Mouse (Mus musculus): ENCODE measurements around the gene Amot. TPM values are rescaled to one million over a fixed set of nuclear protein-coding genes. Genes with fewer than 3 reads are reported as not detected.
A peak's percentile ranks its signal among the peaks of the same experiment; 100 is the strongest.

Amot gene
- 7.6 and 11.0 TPM in 2 replicates for polyA plus RNA-seq (2012; rRNA removed)

- 22% methylated on average over 34 of the region's 34 CpGs for WGBS
- no peaks in the 10 kb centered on the region; the same call in 1 of the 2 replicates for H3K4me1 ChIP-seq (ENCODE audit: control insufficient read depth, insufficient read depth, low read length)
- DNase-seq, result peak; percentile 81
- H3K4me3 ChIP-seq (replicated peaks; ENCODE audit: extremely low read depth, low read depth, low read length), result peak within 1 kb of the TSS; percentile 98
- no peak for TF ChIP-seq CTCF (IDR thresholded peaks at IDR 0.05; ENCODE audit: insufficient read depth, low read length)
- peak; percentile 47; the same call in 1 of the 2 replicates for TF ChIP-seq POLR2A (IDR thresholded peaks at IDR 0.05; ENCODE audit: borderline replicate concordance, extremely low read depth, low read depth, low read length)
These were observed at the start of gene Amot for GRCm38 (mm10) chrX:145504717-145505415. Gene Amot (minus strand): TSS chrX:145505181.

- TF ChIP-seq CTCF (IDR thresholded peaks at IDR 0.05; ENCODE audit: insufficient read depth, low read length), result no peak
- no peak for TF ChIP-seq POLR2A (IDR thresholded peaks at IDR 0.05; ENCODE audit: borderline replicate concordance, extremely low read depth, low read depth, low read length)
- no peak overlapping the region for H3K4me3 ChIP-seq (replicated peaks; ENCODE audit: extremely low read depth, low read depth, low read length)
- H3K4me1 ChIP-seq (ENCODE audit: control insufficient read depth, insufficient read depth, low read length), result no peaks in the 10 kb centered on the region
- WGBS, result 66% methylated on average over 3 of the region's 3 CpGs
- DNase-seq, result no peak
These were observed 40.1 kb upstream of the Amot start for GRCm38 (mm10) chrX:145545060-145545459.

GRCm38 (mm10) chrX:145543602-145544490, 38.9 kb upstream of the Amot start:
- no peak for DNase-seq
- Histone ChIP-seq H3K4me1 (ENCODE audit: control insufficient read depth, insufficient read depth, low read length) (no peaks in the 10 kb centered on the region), H3K4me3 (replicated peaks; ENCODE audit: extremely low read depth, low read depth, low read length) (no peak overlapping the region)
- TF ChIP-seq CTCF (IDR thresholded peaks at IDR 0.05; ENCODE audit: insufficient read depth, low read length) (no peak), POLR2A (IDR thresholded peaks at IDR 0.05; ENCODE audit: borderline replicate concordance, extremely low read depth, low read depth, low read length) (no peak)
- WGBS, result 64% methylated on average over 4 of the region's 4 CpGs

- no peak for DNase-seq
- WGBS, result 57% methylated on average over 1 of the region's 1 CpGs
- no peak for TF ChIP-seq CTCF (IDR thresholded peaks at IDR 0.05; ENCODE audit: insufficient read depth, low read length)
- no peak for TF ChIP-seq POLR2A (IDR thresholded peaks at IDR 0.05; ENCODE audit: borderline replicate concordance, extremely low read depth, low read depth, low read length)
- Histone ChIP-seq H3K4me1 (ENCODE audit: control insufficient read depth, insufficient read depth, low read length) (no peaks in the 10 kb centered on the region), H3K4me3 (replicated peaks; ENCODE audit: extremely low read depth, low read depth, low read length) (no peak overlapping the region)
These were observed 36.1 kb upstream of the Amot start for GRCm38 (mm10) chrX:145541050-145541449.

GRCm38 (mm10) chrX:145540321-145540720, 35.3 kb upstream of the Amot start:
- DNase-seq, result no peak
- 84% methylated on average over 1 of the region's 1 CpGs for WGBS
- Histone ChIP-seq H3K4me1 (ENCODE audit: control insufficient read depth, insufficient read depth, low read length) (no peaks in the 10 kb centered on the region), H3K4me3 (replicated peaks; ENCODE audit: extremely low read depth, low read depth, low read length) (no peak overlapping the region)
- TF ChIP-seq CTCF (IDR thresholded peaks at IDR 0.05; ENCODE audit: insufficient read depth, low read length) (no peak), POLR2A (IDR thresholded peaks at IDR 0.05; ENCODE audit: borderline replicate concordance, extremely low read depth, low read depth, low read length) (no peak)

GRCm38 (mm10) chrX:145529602-145530001, 24.6 kb upstream of the Amot start:
- Histone ChIP-seq H3K4me3 (replicated peaks; ENCODE audit: extremely low read depth, low read depth, low read length) (no peak overlapping the region), H3K4me1 (ENCODE audit: control insufficient read depth, insufficient read depth, low read length) (no peaks in the 10 kb centered on the region)
- TF ChIP-seq POLR2A (IDR thresholded peaks at IDR 0.05; ENCODE audit: borderline replicate concordance, extremely low read depth, low read depth, low read length), result no peak
- no peak for TF ChIP-seq CTCF (IDR thresholded peaks at IDR 0.05; ENCODE audit: insufficient read depth, low read length)
- no peak for DNase-seq
- 39% methylated on average over 1 of the region's 1 CpGs for WGBS

- TF ChIP-seq CTCF (IDR thresholded peaks at IDR 0.05; ENCODE audit: insufficient read depth, low read length), result no peak
- no peak for TF ChIP-seq POLR2A (IDR thresholded peaks at IDR 0.05; ENCODE audit: borderline replicate concordance, extremely low read depth, low read depth, low read length)
- WGBS, result 61% methylated on average over 10 of the region's 10 CpGs
- Histone ChIP-seq H3K4me3 (replicated peaks; ENCODE audit: extremely low read depth, low read depth, low read length) (no peak overlapping the region), H3K4me1 (ENCODE audit: control insufficient read depth, insufficient read depth, low read length) (no peaks in the 10 kb centered on the region)
- DNase-seq, result no peak
These were observed 11.5 kb upstream of the Amot start for GRCm38 (mm10) chrX:145516322-145517066.

- TF ChIP-seq POLR2A (IDR thresholded peaks at IDR 0.05; ENCODE audit: borderline replicate concordance, extremely low read depth, low read depth, low read length) (no peak), CTCF (IDR thresholded peaks at IDR 0.05; ENCODE audit: insufficient read depth, low read length) (no peak)
- DNase-seq, result no peak
- 64% methylated on average over 9 of the region's 9 CpGs for WGBS
- H3K4me1 ChIP-seq (ENCODE audit: control insufficient read depth, insufficient read depth, low read length), result no peaks in the 10 kb centered on the region
- no peak overlapping the region for H3K4me3 ChIP-seq (replicated peaks; ENCODE audit: extremely low read depth, low read depth, low read length)
These were observed 10.6 kb upstream of the Amot start for GRCm38 (mm10) chrX:145515498-145516158.

GRCm38 (mm10) chrX:145510675-145511074, 5.7 kb upstream of the Amot start:
- no peaks in the 10 kb centered on the region for H3K4me1 ChIP-seq (ENCODE audit: control insufficient read depth, insufficient read depth, low read length)
- 60% methylated on average over 3 of the region's 3 CpGs for WGBS
- no peak overlapping the region for H3K4me3 ChIP-seq (replicated peaks; ENCODE audit: extremely low read depth, low read depth, low read length)
- TF ChIP-seq CTCF (IDR thresholded peaks at IDR 0.05; ENCODE audit: insufficient read depth, low read length) (no peak), POLR2A (IDR thresholded peaks at IDR 0.05; ENCODE audit: borderline replicate concordance, extremely low read depth, low read depth, low read length) (no peak)
- DNase-seq, result no peak

Data from lung, adult 2 months (tissue).